Mouse (Mus musculus) MEL (cell line): Measurements from ENCODE around the gene Gm11168.
"Not testable (repeated sequence)": the region's sequence is repeated elsewhere in the genome, so short reads cannot be mapped to it uniquely, and the experiment has no call there.

Experiments used
- CHD1 ChIP-seq: IDR thresholded peaks from 2 replicates; pipeline ENCODE4 v1.6.1; 2012; ENCODE audit warnings: low read depth, mild to moderate bottlenecking, inconsistent platforms, low read length, improper control_type of control experiment
- CHD2 ChIP-seq: IDR thresholded peaks from 2 replicates; pipeline ENCODE4 v1.6.1; 2011; ENCODE audit warnings: low read length, improper control_type of control experiment
- CTCF ChIP-seq, 3 experiments: IDR thresholded peaks in 2 of 3; conservative IDR thresholded peaks in 1 of 3; 2 replicates each; pipeline ENCODE4 v1.5.1; 2011 to 2012; ENCODE audit warnings: low read length in 3 of 3, low read depth in 2 of 3, mild to moderate bottlenecking in 2 of 3, improper control_type of control experiment in 1 of 3, inconsistent platforms in 1 of 3, mixed read lengths in 1 of 3, moderate library complexity in 1 of 3; ENCODE audit not compliant: control insufficient read depth in 1 of 3, insufficient read depth in 1 of 3, poor library complexity in 1 of 3, severe bottlenecking in 1 of 3
- ETS1 ChIP-seq: IDR thresholded peaks from 2 replicates; pipeline ENCODE4 v1.6.1; 2012; ENCODE audit warnings: low read depth, mild to moderate bottlenecking, inconsistent platforms, low read length, improper control_type of control experiment, moderate library complexity
- GABPA ChIP-seq: IDR thresholded peaks from 2 replicates; pipeline ENCODE4 v1.6.1; 2012; ENCODE audit warnings: low read depth, mild to moderate bottlenecking, inconsistent platforms, low read length, improper control_type of control experiment, moderate library complexity
- GATA1 ChIP-seq: IDR thresholded peaks from 2 replicates; pipeline ENCODE4 v1.6.1; 2011; ENCODE audit warnings: low read depth, low read length, improper control_type of control experiment
- HCFC1 ChIP-seq: IDR thresholded peaks from 2 replicates; pipeline ENCODE4 v1.6.1; 2012; ENCODE audit warnings: low read depth, mild to moderate bottlenecking, inconsistent platforms, low read length, improper control_type of control experiment, moderate library complexity
- KAT2A ChIP-seq: conservative IDR thresholded peaks from 2 replicates; pipeline ENCODE4 v1.6.1; 2012; ENCODE audit warnings: low read depth, low read length, improper control_type of control experiment, inconsistent platforms
- MAZ ChIP-seq: IDR thresholded peaks from 2 replicates; pipeline ENCODE4 v1.6.1; 2012; ENCODE audit warnings: low read depth, mild to moderate bottlenecking, inconsistent platforms, low read length, improper control_type of control experiment
- NRF1 ChIP-seq: IDR thresholded peaks from 2 replicates; pipeline ENCODE4 v1.6.1; 2014; ENCODE audit warnings: low read depth, mild to moderate bottlenecking, inconsistent platforms, low read length, improper control_type of control experiment, moderate library complexity; ENCODE audit not compliant: poor library complexity, insufficient read depth, severe bottlenecking
- TAL1 ChIP-seq: IDR thresholded peaks from 2 replicates; pipeline ENCODE4 v1.6.1; 2012; ENCODE audit warnings: mild to moderate bottlenecking, inconsistent platforms, low read length, moderate library complexity, mixed read lengths
- UBTF ChIP-seq: IDR thresholded peaks from 2 replicates; pipeline ENCODE4 v1.6.1; 2012; ENCODE audit warnings: low read depth, mild to moderate bottlenecking, inconsistent platforms, low read length, improper control_type of control experiment, moderate library complexity, borderline replicate concordance; ENCODE audit not compliant: insufficient read depth
- ZKSCAN1 ChIP-seq: IDR thresholded peaks from 2 replicates; pipeline ENCODE4 v1.6.1; 2012; ENCODE audit warnings: low read depth, mild to moderate bottlenecking, inconsistent platforms, low read length, improper control_type of control experiment, moderate library complexity
- ZNF384 ChIP-seq: IDR thresholded peaks from 2 replicates; pipeline ENCODE4 v1.6.1; 2012; ENCODE audit warnings: low read depth, mild to moderate bottlenecking, inconsistent platforms, low read length, improper control_type of control experiment

- not testable (repeated sequence) for TF ChIP-seq GABPA; ETS1; GATA1; CTCF (IDR thresholded peaks at IDR 0.05 in 2 of 3, conservative IDR thresholded peaks at IDR 0.05 in 1 of 3; ENCODE audit: control insufficient read depth in 1 of 3, insufficient read depth in 1 of 3, low read depth in 2 of 3, low read length in 3 of 3, poor library complexity in 1 of 3, severe bottlenecking in 1 of 3); UBTF; HCFC1; ZNF384; CHD1; TAL1; KAT2A; CHD2; MAZ; NRF1; ZKSCAN1
Measured at GRCm38 (mm10) chr9:3030677-3031318, 27.7 kb downstream of the Gm11168 start.
